Mouse (Mus musculus) spleen, adult 2 months (tissue): ENCODE results near the gene Suv39h1. TPM values are rescaled to one million over a fixed set of nuclear protein-coding genes. Genes with fewer than 3 reads are reported as not detected.

Experiments used
- DNase-seq, 2 experiments: peaks; one replicate each; pipeline versions ENCODE4 v3.0.0 to v3.0.0-alpha.2; 2012 to 2021; ENCODE audit warnings: low spot score in 2 of 2, low read depth in 1 of 2
- H3K27ac ChIP-seq: fragments of 200-500 bp; 2 replicates; pipeline ENCODE4 v1.5.1; 2012; ENCODE audit warnings: low read length, inconsistent platforms; ENCODE audit not compliant: insufficient read depth
- H3K27me3 ChIP-seq: fragments of 200-500 bp; 2 replicates; pipeline ENCODE4 v1.6.1; 2012; ENCODE audit warnings: mild to moderate bottlenecking, moderate library complexity, low read length, inconsistent platforms; ENCODE audit not compliant: control insufficient read depth, insufficient read depth
- H3K36me3 ChIP-seq: fragments of 200-500 bp; 2 replicates; pipeline ENCODE4 v1.6.1; 2012; ENCODE audit warnings: mild to moderate bottlenecking, low read length, inconsistent platforms; ENCODE audit not compliant: control insufficient read depth, insufficient read depth
- H3K4me1 ChIP-seq: fragments of 200-500 bp; 2 replicates; pipeline ENCODE4 v1.6.1; 2011; ENCODE audit warnings: inconsistent platforms; ENCODE audit not compliant: control insufficient read depth, insufficient read depth, insufficient read length
- H3K4me3 ChIP-seq: fragments of 200-500 bp; 2 replicates; pipeline ENCODE4 v1.5.1; 2011; ENCODE audit warnings: mild to moderate bottlenecking, inconsistent platforms; ENCODE audit not compliant: insufficient read depth, insufficient read length; ENCODE audit errors: extremely low read depth
- CTCF ChIP-seq: fragments of 200-500 bp; IDR thresholded peaks from 2 replicates; pipeline ENCODE4 v1.5.1; 2011; ENCODE audit warnings: mild to moderate bottlenecking, inconsistent platforms; ENCODE audit not compliant: insufficient read depth, insufficient read length, insufficient replicate concordance; ENCODE audit errors: extremely low read depth
- POLR2A ChIP-seq: fragments of 200-500 bp; IDR thresholded peaks from 2 replicates; pipeline ENCODE4 v1.6.1; 2011; ENCODE audit warnings: low read depth, low read length, inconsistent platforms
- whole genome bisulfite sequencing: fragments of 180-500 bp; shearing (Covaris S2); methylation state at CpG from one replicate; pipeline ENCODE4 v1.1.7; 2018; 5-methylcytosine and 5-hydroxymethylcytosine counted together
- polyA plus RNA-seq: library from polyadenylated mRNA; depleted of rRNA; stranded (reverse); fragments of >200 nt; gene quantifications from 2 replicates; pipeline ENCODE4 v1.2.3, GENCODE M21; 2012; rRNA removed

Suv39h1 gene
- polyA plus RNA-seq, 1 experiment: 14.1 TPM

GRCm38 (mm10) chrX:8013157-8013556 is 61.4 kb downstream of the Suv39h1 start:
- no peak for DNase-seq
- H3K4me3 ChIP-seq: no peak overlapping the region
- no peaks in the 10 kb centered on the region for H3K4me1 ChIP-seq
- no peak for TF ChIP-seq POLR2A
- no peak for TF ChIP-seq CTCF
- no peaks in the 10 kb centered on the region for H3K27me3 ChIP-seq
- no peak overlapping the region for H3K27ac ChIP-seq
- no peaks in the 10 kb centered on the region for H3K36me3 ChIP-seq
- WGBS: 34% methylated on average over 2 of the region's 2 CpGs

Other genes with a start within 250 kb of the Suv39h1 start
- gene Otud5, start 233.4 kb downstream of the Suv39h1 start, polyA plus RNA-seq: 54.8 and 61.6 TPM in 2 replicates
- 40.1 and 75.0 TPM in 2 replicates for gene Pim2, start 196.5 kb downstream of the Suv39h1 start, polyA plus RNA-seq
- gene Slc35a2, start 190.7 kb downstream of the Suv39h1 start, polyA plus RNA-seq: 34.7 and 49.5 TPM in 2 replicates
- 79.1 and 83.1 TPM in 2 replicates for gene Pqbp1, start 175.5 kb downstream of the Suv39h1 start, polyA plus RNA-seq
- gene Timm17b, start 175.4 kb downstream of the Suv39h1 start, polyA plus RNA-seq: 36.2 and 39.2 TPM in 2 replicates
- gene Gm10491, start 166.9 kb downstream of the Suv39h1 start, polyA plus RNA-seq: not detected in 2 replicates
- not detected in 2 replicates for gene Gm10490, start 165.2 kb downstream of the Suv39h1 start, polyA plus RNA-seq
- 0.15 and 0.16 TPM in 2 replicates for gene Pcsk1n, start 154.9 kb downstream of the Suv39h1 start, polyA plus RNA-seq
- not detected in 2 replicates for gene Eras, start 146.2 kb downstream of the Suv39h1 start, polyA plus RNA-seq
- gene Hdac6, start 126.9 kb downstream of the Suv39h1 start, polyA plus RNA-seq: 16.9 and 17.2 TPM in 2 replicates
- 25.7 and 32.0 TPM in 2 replicates for gene Gata1, start 96.7 kb downstream of the Suv39h1 start, polyA plus RNA-seq
- not detected in 2 replicates for gene Glod5, start 56.3 kb downstream of the Suv39h1 start, polyA plus RNA-seq
- 52.2 and 65.4 TPM in 2 replicates for gene Was, start 15.7 kb upstream of the Suv39h1 start, polyA plus RNA-seq
- 64.1 and 85.8 TPM in 2 replicates for gene Wdr13, start 58.1 kb upstream of the Suv39h1 start, polyA plus RNA-seq
- 89.2 and 95.6 TPM in 2 replicates for gene Rbm3, start 71.1 kb upstream of the Suv39h1 start, polyA plus RNA-seq
- 13.9 and 16.5 TPM in 2 replicates for gene Tbc1d25, start 101.4 kb upstream of the Suv39h1 start, polyA plus RNA-seq
- gene Ebp, start 118.8 kb upstream of the Suv39h1 start, polyA plus RNA-seq: 40.9 and 64.1 TPM in 2 replicates
- 3.7 and 6.9 TPM in 2 replicates for gene Porcn, start 131.8 kb upstream of the Suv39h1 start, polyA plus RNA-seq
- 17.0 and 20.3 TPM in 2 replicates for gene Ftsj1, start 177.6 kb upstream of the Suv39h1 start, polyA plus RNA-seq
- 33.2 and 39.8 TPM in 2 replicates for gene Slc38a5, start 196.4 kb upstream of the Suv39h1 start, polyA plus RNA-seq